Mouse (Mus musculus): ENCODE results near the gene Olfr313. TPM values are rescaled to one million over a fixed set of nuclear protein-coding genes. Genes with fewer than 3 reads are reported as not detected.

The Olfr313 gene
- total RNA-seq, 2 experiments from 2014 or later: not detected

DNA sequence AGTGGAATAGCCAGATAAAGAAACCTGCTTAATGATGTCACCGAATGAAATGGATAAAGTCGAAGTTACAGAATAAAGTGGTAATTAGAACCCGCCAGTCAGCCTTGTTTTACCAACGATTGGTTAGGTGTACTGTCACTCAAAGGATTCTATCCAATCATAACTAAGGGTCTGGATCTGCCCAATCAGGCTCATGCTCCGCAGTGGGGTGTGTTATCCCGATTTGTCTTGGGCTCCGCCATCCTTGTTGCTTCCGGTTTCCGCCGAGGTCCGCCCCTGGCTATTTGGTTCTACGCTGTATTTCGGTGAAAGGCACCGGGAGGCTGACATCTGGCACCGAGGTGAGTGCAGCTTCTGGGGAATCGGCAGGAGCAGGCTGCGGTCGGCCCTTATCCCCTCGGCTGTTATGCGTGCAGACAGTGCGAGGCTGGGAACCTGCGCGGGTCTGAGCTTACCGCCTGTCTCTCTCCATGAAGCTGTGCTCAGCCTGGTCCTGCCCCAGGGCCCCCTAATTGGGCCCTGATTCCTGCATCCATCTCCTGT, 32.2 kb downstream of the Olfr313 start, which contains the start of gene Gm12258:
Gene Gm12258 (plus strand): TSS at position 240 of the 543 bp plus-strand sequence.
- intact Hi-C loops (cut with DNase I): no loop called here
- peak; percentile 84 for DNase-seq

DNA sequence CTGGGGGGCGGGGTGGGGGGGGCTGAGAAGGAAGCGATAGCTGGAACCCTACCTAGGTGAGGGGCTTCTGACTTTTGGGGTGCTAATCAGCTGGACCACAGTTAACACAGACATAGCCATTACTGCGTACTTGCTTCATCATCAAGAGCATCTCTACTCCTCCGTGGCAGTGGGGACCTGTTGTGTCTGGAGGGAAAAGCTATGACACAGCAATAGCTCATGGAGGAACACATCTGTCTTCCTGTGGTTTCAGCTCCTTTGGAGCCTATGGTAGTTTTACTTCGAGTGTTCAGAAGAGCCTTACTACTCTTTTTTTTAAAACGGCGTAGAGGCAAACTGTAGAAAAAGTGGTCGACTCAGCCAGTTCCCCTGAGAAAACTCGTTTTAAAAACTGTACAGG, 32.8 kb downstream of the Olfr313 start:
- DNase-seq: no peak
- intact Hi-C loops (cut with DNase I): no loop called here

DNA sequence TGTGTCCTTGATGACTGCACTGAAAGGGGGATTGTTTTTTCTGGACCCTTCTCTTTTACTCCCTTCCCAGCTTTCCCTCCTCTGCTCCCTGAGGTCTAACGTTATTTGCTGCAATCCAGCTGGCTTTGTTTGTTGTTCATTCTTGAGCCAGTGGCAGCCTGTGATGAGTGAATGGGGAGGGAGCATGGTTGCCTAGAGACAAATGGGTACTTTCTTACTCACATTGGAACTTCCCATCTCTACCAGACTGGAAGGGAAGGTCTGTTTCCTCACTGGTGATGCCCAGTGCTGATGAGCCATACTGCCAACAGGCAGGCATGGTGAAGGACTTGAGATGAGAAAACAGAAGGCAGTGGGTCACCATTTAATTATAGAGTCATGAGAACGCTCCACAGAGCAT, 34.9 kb downstream of the Olfr313 start:
- no peak for DNase-seq
- intact Hi-C loops (cut with DNase I): no loop called here

DNA sequence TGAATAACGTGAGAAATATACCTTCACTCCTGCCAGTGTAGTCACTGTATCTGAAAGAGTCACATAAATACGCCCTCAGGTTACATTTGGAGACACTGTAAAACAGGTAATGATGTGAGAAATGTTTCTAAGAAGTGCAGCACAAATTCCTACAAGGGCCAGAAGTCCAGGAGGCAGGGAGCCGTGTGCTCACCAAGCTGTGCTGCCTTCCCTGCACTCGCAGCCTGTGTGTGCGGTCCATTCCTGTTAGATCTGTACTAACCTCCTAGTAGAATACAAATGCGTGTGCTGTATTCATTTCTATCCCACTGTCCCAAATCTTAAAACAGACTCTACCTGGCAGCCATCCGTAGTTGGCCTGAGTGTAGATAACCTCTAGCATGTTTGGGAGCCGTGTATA, 45.9 kb downstream of the Olfr313 start:
- DNase-seq: no peak
- intact Hi-C loops (cut with DNase I): no loop called here

DNA sequence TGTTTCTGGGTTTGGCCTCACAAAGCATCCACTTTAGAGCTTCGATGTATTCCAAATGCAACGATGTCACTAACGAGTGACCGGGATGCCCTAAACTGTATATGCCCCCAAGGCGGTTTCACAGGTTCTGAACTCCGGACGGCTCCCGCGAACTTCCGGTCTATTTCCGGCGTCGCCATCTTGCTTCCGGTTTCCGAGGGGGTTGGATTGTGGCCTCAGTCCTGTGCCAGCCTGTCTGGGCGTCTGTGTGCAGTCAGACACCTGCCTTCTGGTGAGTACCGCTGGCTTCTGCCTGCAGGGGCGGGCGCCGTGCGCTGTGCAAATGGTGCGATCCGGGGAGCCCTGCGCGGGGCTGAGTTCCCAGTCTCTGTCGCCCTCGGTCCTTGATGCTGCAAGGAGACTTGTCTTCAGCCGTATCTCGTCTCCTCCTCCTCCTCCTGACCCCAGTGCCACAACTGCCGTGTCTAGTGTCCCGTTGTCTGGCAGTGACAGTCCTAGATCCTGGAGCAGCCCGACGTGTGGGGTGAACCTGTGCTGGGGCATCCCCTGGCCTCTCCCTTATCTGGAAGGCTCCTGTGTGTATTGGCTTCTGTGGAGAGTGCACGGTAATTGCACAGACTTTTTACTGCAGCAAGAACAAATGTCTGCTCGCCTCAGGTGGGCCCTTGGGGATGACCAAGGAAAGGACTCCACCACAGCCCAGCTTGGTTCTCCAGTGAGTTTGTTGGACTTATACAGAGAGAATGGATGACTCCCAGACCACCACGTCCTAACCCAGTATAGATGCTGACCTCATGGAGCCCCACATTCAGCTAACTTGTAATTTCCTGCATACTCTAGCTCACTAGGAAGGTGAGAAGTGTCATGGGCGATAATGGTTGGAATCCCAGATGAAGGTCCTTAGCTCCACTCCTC, 52.5 kb downstream of the Olfr313 start, which contains the start of gene 2810021J22Rik:
Gene 2810021J22Rik (plus strand): TSS at position 178 of the 915 bp plus-strand sequence.
- DNase-seq: peak; percentile 84
- intact Hi-C loops (cut with DNase I): no loop called here

- no peak for DNase-seq
- intact Hi-C loops (cut with DNase I): no loop called here
Measured at GRCm38 (mm10) chr11:58867954-58868330, 53.1 kb downstream of the Olfr313 start.

Other genes with a start within 250 kb of the Olfr313 start
- gene Olfr224, start 244.4 kb upstream of the Olfr313 start, total RNA-seq (2021): not detected
- gene Olfr325, start 237.3 kb upstream of the Olfr313 start, total RNA-seq (2021): not detected
- gene Olfr324, start 219.9 kb upstream of the Olfr313 start, total RNA-seq (2021): not detected
- gene 2210407C18Rik, start 198.9 kb upstream of the Olfr313 start, total RNA-seq (2021): not detected
- gene Olfr323, start 184.5 kb upstream of the Olfr313 start, total RNA-seq (2021): not detected
- gene Trim58, start 174.5 kb upstream of the Olfr313 start, total RNA-seq (2021): under 1 TPM in 1 of 2 experiments, not detected in 1; 0.26 TPM
- not detected for gene Olfr322, start 156.2 kb upstream of the Olfr313 start, total RNA-seq (2021)
- gene Olfr320, start 133.9 kb upstream of the Olfr313 start, total RNA-seq (2021): not detected
- gene Olfr319, start 115.8 kb upstream of the Olfr313 start, total RNA-seq (2021): not detected
- gene Olfr318, start 91.0 kb upstream of the Olfr313 start, total RNA-seq (2021): not detected
- under 1 TPM in 1 of 2 experiments, not detected in 1; 0.30 TPM for gene Olfr317, start 75.8 kb upstream of the Olfr313 start, total RNA-seq (2021)
- gene Olfr316, start 62.3 kb upstream of the Olfr313 start, total RNA-seq (2021): not detected
- gene Olfr315, start 41.8 kb upstream of the Olfr313 start, total RNA-seq (2021): not detected
- gene Olfr314, start 32.0 kb upstream of the Olfr313 start, total RNA-seq (2021): not detected
- gene Fam183b, start 13.0 kb upstream of the Olfr313 start, total RNA-seq (2021): 1 to 10 TPM; 1.6 to 1.8 TPM
- not detected for gene Olfr312, start 14.2 kb downstream of the Olfr313 start, total RNA-seq (2021)
- not detected for gene Olfr311, start 24.3 kb downstream of the Olfr313 start, total RNA-seq (2021)
- 10 to 100 TPM; 18.4 TPM for gene Gm12258, start 32.2 kb downstream of the Olfr313 start, total RNA-seq (2021)
- 10 to 100 TPM; 14.5 to 14.6 TPM for gene 2810021J22Rik, start 52.2 kb downstream of the Olfr313 start, total RNA-seq (2021)
- 10 to 100 TPM; 11.9 to 12.4 TPM for gene Zfp39, start 89.2 kb downstream of the Olfr313 start, total RNA-seq (2021)
- gene Btnl10, start 102.9 kb downstream of the Olfr313 start, total RNA-seq (2021): under 1 TPM; 0.20 to 0.40 TPM
- 100 to 1,000 TPM; 386 to 426 TPM for gene Rnf187, start 123.9 kb downstream of the Olfr313 start, total RNA-seq (2021)
- 100 to 1,000 TPM; 299 to 314 TPM for gene Hist3h2ba, start 133.9 kb downstream of the Olfr313 start, total RNA-seq (2021)
- gene Hist3h2a, start 139.7 kb downstream of the Olfr313 start, total RNA-seq (2021): 100 to 1,000 TPM in 1 of 2 experiments, 10 to 100 TPM in 1; 95.0 to 101 TPM
- gene Trim17, start 139.7 kb downstream of the Olfr313 start, total RNA-seq (2021): 1 to 10 TPM; 1.8 to 2.0 TPM
- gene Trim11, start 163.1 kb downstream of the Olfr313 start, total RNA-seq (2021): 10 to 100 TPM; 26.0 to 27.0 TPM